Mouse (Mus musculus) CD4-positive, CD25-positive, alpha-beta regulatory T cell, adult 4 months (primary cell): ENCODE results near the gene Zbtb8a. TPM values are rescaled to one million over a fixed set of nuclear protein-coding genes. Genes with fewer than 3 reads are reported as not detected.
A peak's percentile ranks its signal among the peaks of the same experiment; 100 is the strongest.
"Not testable (repeated sequence)": the region's sequence is repeated elsewhere in the genome, so short reads cannot be mapped to it uniquely, and the experiment has no call there.

ENCODE experiments used
- ATAC-seq: one replicate; pipeline ENCODE4 v1.8.0; 2017
- polyA plus RNA-seq, 2 experiments: library from polyadenylated mRNA; unstranded; fragments of 100-300 nt; shearing (Covaris generic); gene quantifications; one replicate each; pipeline ENCODE4 v1.2.1; 2017

Gene Zbtb8a
- polyA plus RNA-seq, 2 experiments from 2014 or later, result 9.6 to 9.8 TPM

GRCm38 (mm10) chr4:129376961-129377545 lies 863 bp downstream of the Zbtb8a start:
- peak; percentile 44 for ATAC-seq

GRCm38 (mm10) chr4:129375821-129376220 lies 2.1 kb downstream of the Zbtb8a start:
- no peak for ATAC-seq

GRCm38 (mm10) chr4:129375000-129375399 lies 2.9 kb downstream of the Zbtb8a start:
- no peak for ATAC-seq

GRCm38 (mm10) chr4:129374219-129374755 lies 3.6 kb downstream of the Zbtb8a start:
- ATAC-seq, result no peak

GRCm38 (mm10) chr4:129373202-129373976 lies 4.5 kb downstream of the Zbtb8a start:
- ATAC-seq, result peak; percentile 72

- no peak for ATAC-seq
Observed at GRCm38 (mm10) chr4:129371391-129371790, 6.5 kb downstream of the Zbtb8a start.

GRCm38 (mm10) chr4:129365224-129365623 lies 12.7 kb downstream of the Zbtb8a start:
- peak; percentile 94 for ATAC-seq

GRCm38 (mm10) chr4:129364379-129364778 lies 13.5 kb downstream of the Zbtb8a start:
- peak; percentile 67 for ATAC-seq

GRCm38 (mm10) chr4:129363463-129363862 lies 14.5 kb downstream of the Zbtb8a start:
- ATAC-seq, result no peak

GRCm38 (mm10) chr4:129362771-129363170 lies 15.1 kb downstream of the Zbtb8a start:
- no peak for ATAC-seq

- not testable (repeated sequence) for ATAC-seq
Observed at GRCm38 (mm10) chr4:129362238-129362637, 15.7 kb downstream of the Zbtb8a start.

GRCm38 (mm10) chr4:129357613-129358163 lies 20.2 kb downstream of the Zbtb8a start:
- no peak for ATAC-seq

GRCm38 (mm10) chr4:129354236-129354635 lies 23.7 kb downstream of the Zbtb8a start:
- ATAC-seq, result no peak

GRCm38 (mm10) chr4:129353176-129353575 lies 24.7 kb downstream of the Zbtb8a start:
- ATAC-seq, result no peak

- ATAC-seq, result no peak
Observed at GRCm38 (mm10) chr4:129351111-129351510, 26.8 kb downstream of the Zbtb8a start.

GRCm38 (mm10) chr4:129350644-129351043 lies 27.3 kb downstream of the Zbtb8a start:
- peak; percentile 80 for ATAC-seq

GRCm38 (mm10) chr4:129346481-129347154 lies 31.3 kb downstream of the Zbtb8a start:
- ATAC-seq, result no peak

GRCm38 (mm10) chr4:129342705-129343104 lies 35.2 kb downstream of the Zbtb8a start:
- no peak for ATAC-seq

- no peak for ATAC-seq
Observed at GRCm38 (mm10) chr4:129341888-129342287, 36.0 kb downstream of the Zbtb8a start.

GRCm38 (mm10) chr4:129339743-129340142 lies 38.2 kb downstream of the Zbtb8a start:
- no peak for ATAC-seq

- no peak for ATAC-seq
Observed at GRCm38 (mm10) chr4:129336291-129336690, 41.6 kb downstream of the Zbtb8a start.

GRCm38 (mm10) chr4:129335216-129336074 lies 42.5 kb downstream of the Zbtb8a start, which contains the start of the genes Rbbp4 and Zbtb8os:
TSS of gene Rbbp4 (minus strand) at chr4:129335370.
TSS of gene Zbtb8os (plus strand) at chr4:129335695.
- ATAC-seq, result peak; percentile 89
